Mouse (Mus musculus): ENCODE data around the gene Nup210.

GRCm38 (mm10) chr6:91085114-91085892 is 31.3 kb downstream of the Nup210 start:
- peak; percentile 40; the same call in 1 of the 2 replicates for TF ChIP-seq CTCF (IDR thresholded peaks at IDR 0.05; ENCODE audit: borderline replicate concordance, extremely low read depth, insufficient read depth, insufficient read length)
- TF ChIP-seq POLR2A (IDR thresholded peaks at IDR 0.05; ENCODE audit: borderline replicate concordance, extremely low read depth, insufficient read depth, insufficient read length, poor library complexity, severe bottlenecking): no peak

Measured in brain, embryonic 14.5 days (tissue).